Mouse (Mus musculus) brown adipose tissue, adult 24 weeks (tissue): Measurements from ENCODE around the gene Ghrhr. TPM values are rescaled to one million over a fixed set of nuclear protein-coding genes. Genes with fewer than 3 reads are reported as not detected.

Experiments used
- H3K27ac ChIP-seq: fragments of 200-500 bp; replicated peaks from 2 replicates; pipeline ENCODE4 v1.5.1; 2012; ENCODE audit warnings: low read depth, mild to moderate bottlenecking, low read length
- H3K4me1 ChIP-seq: fragments of 200-500 bp; 2 replicates; pipeline ENCODE4 v1.6.1; 2012; ENCODE audit warnings: low read length, mixed read lengths; ENCODE audit not compliant: control insufficient read depth, insufficient read depth, insufficient read length
- H3K4me3 ChIP-seq: fragments of 200-500 bp; 2 replicates; pipeline ENCODE4 v1.5.1; 2012; ENCODE audit warnings: low read depth, mild to moderate bottlenecking, low read length, moderate library complexity; ENCODE audit not compliant: insufficient read depth
- polyA plus RNA-seq: library from polyadenylated mRNA; stranded (reverse); fragments of >200 nt; gene quantifications from 2 replicates; pipeline ENCODE4 v1.2.4, GENCODE M21; 2012; ENCODE audit not compliant: missing spikeins, insufficient read depth, insufficient read length

Gene Ghrhr
- polyA plus RNA-seq = not detected in 2 replicates

GRCm38 (mm10) chr6:55376076-55376475 lies at the start of gene Ghrhr:
Gene Ghrhr (plus strand): TSS chr6:55376295.
- Histone ChIP-seq H3K4me3 (no peak within 1 kb of the TSS), H3K4me1 (no peaks in the 10 kb centered on the region), H3K27ac (no peak within 1 kb of the TSS)

- Histone ChIP-seq H3K4me3 (no peak overlapping the region), H3K4me1 (peaks cover 19% of the 10 kb centered on the region), H3K27ac (peak overlapping the region; percentile 81)
These were observed 49.8 kb upstream of the Ghrhr start for GRCm38 (mm10) chr6:55326299-55326698.

- H3K4me3 ChIP-seq = no peak overlapping the region
These were observed 48.8 kb upstream of the Ghrhr start for GRCm38 (mm10) chr6:55327326-55327725.

GRCm38 (mm10) chr6:55328179-55328578 lies 47.9 kb upstream of the Ghrhr start:
- peaks cover 33% of the 10 kb centered on the region for H3K4me1 ChIP-seq
- H3K4me3 ChIP-seq = no peak overlapping the region
- H3K27ac ChIP-seq = no peak overlapping the region

More at GRCm38 (mm10) chr6:55327326-55327725, 48.8 kb upstream of the Ghrhr start:
- Histone ChIP-seq H3K27ac (peak overlapping the region; percentile 81), H3K4me1 (peaks cover 29% of the 10 kb centered on the region)

GRCm38 (mm10) chr6:55331315-55331714 lies 44.8 kb upstream of the Ghrhr start:
- Histone ChIP-seq H3K4me1 (peaks cover 42% of the 10 kb centered on the region), H3K4me3 (no peak overlapping the region), H3K27ac (peak overlapping the region; percentile 91)

- H3K27ac ChIP-seq = peak overlapping the region; percentile 91
These were observed 43.9 kb upstream of the Ghrhr start for GRCm38 (mm10) chr6:55332100-55332772.

GRCm38 (mm10) chr6:55332773-55333109 lies 43.4 kb upstream of the Ghrhr start:
- Histone ChIP-seq H3K4me3 (0 out of 2 replicates have a peak overlapping the region, but pooled peaks have one; percentile 7), H3K4me1 (peaks cover 33% of the 10 kb centered on the region), H3K27ac (peak overlapping the region; percentile 91)

More at GRCm38 (mm10) chr6:55332100-55332772, 43.9 kb upstream of the Ghrhr start:
- no peak overlapping the region; the same call in 1 of the 2 replicates for H3K4me3 ChIP-seq
- peaks cover 36% of the 10 kb centered on the region for H3K4me1 ChIP-seq

GRCm38 (mm10) chr6:55335989-55336514 lies 40.0 kb upstream of the Ghrhr start, which contains the start of gene Aqp1:
Gene Aqp1 (plus strand): TSS chr6:55336432.
- H3K27ac ChIP-seq = peak within 1 kb of the TSS; percentile 99
- H3K4me3 ChIP-seq = peak within 1 kb of the TSS; percentile 68
- peaks cover 26% of the 10 kb centered on the region for H3K4me1 ChIP-seq

GRCm38 (mm10) chr6:55337242-55337641 lies 38.9 kb upstream of the Ghrhr start:
- H3K4me3 ChIP-seq = peak overlapping the region; percentile 68
- peaks cover 16% of the 10 kb centered on the region for H3K4me1 ChIP-seq
- H3K27ac ChIP-seq = peak overlapping the region; percentile 99

GRCm38 (mm10) chr6:55338077-55338476 lies 38.0 kb upstream of the Ghrhr start:
- Histone ChIP-seq H3K4me3 (peak overlapping the region; percentile 68), H3K27ac (peak overlapping the region; percentile 99), H3K4me1 (peaks cover 12% of the 10 kb centered on the region)

- peak overlapping the region; percentile 99 for H3K27ac ChIP-seq
- H3K4me1 ChIP-seq = peaks cover 10% of the 10 kb centered on the region
- H3K4me3 ChIP-seq = peak overlapping the region; percentile 68
These were observed 36.9 kb upstream of the Ghrhr start for GRCm38 (mm10) chr6:55338934-55339825.

GRCm38 (mm10) chr6:55341688-55342087 lies 34.4 kb upstream of the Ghrhr start:
- Histone ChIP-seq H3K4me1 (peaks cover 3% of the 10 kb centered on the region), H3K4me3 (peak overlapping the region; percentile 68), H3K27ac (peak overlapping the region; percentile 99)

GRCm38 (mm10) chr6:55342328-55342727 lies 33.8 kb upstream of the Ghrhr start:
- Histone ChIP-seq H3K27ac (peak overlapping the region; percentile 56), H3K4me1 (peaks cover 3% of the 10 kb centered on the region), H3K4me3 (peak overlapping the region; percentile 44)

- peak overlapping the region; percentile 56 for H3K27ac ChIP-seq
- peaks cover 3% of the 10 kb centered on the region for H3K4me1 ChIP-seq
- peak overlapping the region; percentile 44; the same call in 1 of the 2 replicates for H3K4me3 ChIP-seq
These were observed 32.6 kb upstream of the Ghrhr start for GRCm38 (mm10) chr6:55343446-55343845.
